In the genomic region with DNA sequence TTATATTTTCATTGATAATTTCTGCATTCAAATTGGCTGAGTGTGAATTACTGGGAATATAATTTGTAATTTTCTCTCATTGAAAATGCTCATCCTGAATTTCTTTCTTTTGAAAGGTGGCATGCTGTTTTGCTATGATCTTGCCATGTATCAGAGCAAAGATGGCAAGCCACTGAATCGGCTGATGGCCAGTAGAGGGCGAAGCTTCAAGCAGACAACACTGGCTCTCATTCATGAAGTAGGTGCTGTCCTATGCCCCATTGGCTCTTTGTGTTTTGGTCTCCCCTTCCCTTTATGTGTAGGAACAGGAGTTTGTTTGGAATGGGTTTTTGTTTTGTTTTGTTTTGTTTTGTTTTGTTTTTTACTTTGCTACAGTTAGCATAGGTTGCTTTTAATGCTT, we compare ENCODE assay signal across 9 mouse cellular contexts.
DNase-seq lines count a peak whose midpoint lies in the region.
"Had no signal": no experiment of that assay in that cellular context is flagged by ENCODE, and none has a peak within 500 bp of the region (broad histone marks: within the 10 kb centered on the region; RNA-seq: fewer than 3 reads in every experiment).

No protein-coding gene starts in this region.

- H3K36me3 ChIP-seq in splenic B cell, adult 2 months (ENCODE audit: control insufficient read depth, insufficient read depth, low read length, poor library complexity, severe bottlenecking), result no peaks in the 10 kb centered on the region
- H3K36me3 ChIP-seq: liver, embryonic 15.5 days had no signal

- DNase-seq in heart, postnatal 10 days, result peak; percentile 15 to 35
- DNase-seq in heart, postnatal 25 days (ENCODE audit: low spot score), result no peak
- DNase-seq in urinary bladder, postnatal 14 days (ENCODE audit: low spot score), result peak; percentile 17
- DNase-seq in urinary bladder, postnatal 4 days (ENCODE audit: low spot score in 2 of 2), result no peak
- DNase-seq in cerebellum, postnatal 36 days, result peak; percentile 29 to 35
- DNase-seq in layer of hippocampus, adult 9-11 months, result peak; percentile 20
- DNase-seq in splenic B cell, adult 2 months (ENCODE audit: low read depth, low spot score), result peak; percentile 43
- no peak for DNase-seq in ovary, postnatal 14 days (ENCODE audit: low spot score)

- no peaks in the 10 kb centered on the region for H3K27me3 ChIP-seq in splenic B cell, adult 2 months (ENCODE audit: control insufficient read depth, insufficient read depth, low read length, poor library complexity, severe bottlenecking)
- H3K27me3 ChIP-seq: liver, embryonic 15.5 days had no signal

- intact Hi-C loops in heart, postnatal 10 days (cut with DNase I), result loop anchor here (5.0 kb wide), 1 partner anchor 233 kb away; no protein-coding TSS in a partner anchor
- intact Hi-C loops in heart, postnatal 25 days (cut with DNase I), result loop anchor here (5.0 kb wide), 1 partner anchor 233 kb away; no protein-coding TSS in a partner anchor

Comparison
In these comparisons a context has a peak if more than half of its experiments do, and no peak if none do; other contexts are left out.
1. DNase-seq: peak in heart, postnatal 10 days (2 of 2), urinary bladder, postnatal 14 days (single experiment), cerebellum, postnatal 36 days (2 of 2), layer of hippocampus, adult 9-11 months (single experiment) and splenic B cell, adult 2 months (single experiment); none in heart, postnatal 25 days (single experiment), urinary bladder, postnatal 4 days (0 of 2) and ovary, postnatal 14 days (single experiment).